Mouse (Mus musculus) neural tube, embryonic 11.5 days (tissue): ENCODE data around the gene Anapc11. TPM values are rescaled to one million over a fixed set of nuclear protein-coding genes. Genes with fewer than 3 reads are reported as not detected.
A peak's percentile ranks its signal among the peaks of the same experiment; 100 is the strongest.

Source experiments
- ATAC-seq: fragments of 200-750 bp; cut with Nextera tagmentation; 2 replicates; pipeline ENCODE4 v1.8.0; 2017; ENCODE audit warnings: moderate number of reproducible peaks, mild to moderate bottlenecking, moderate TSS enrichment, moderate library complexity; ENCODE audit not compliant: insufficient read depth, low FRiP score, low TSS enrichment
- DNase-seq: peaks from one replicate; pipeline ENCODE4 v3.0.0-alpha.2; 2015; ENCODE audit warnings: low spot score
- H3K27ac ChIP-seq: fragments of 300-500 bp; sonication (generic); 2 replicates; pipeline ENCODE4 v1.5.1; 2014; ENCODE audit warnings: low read depth, mild to moderate bottlenecking, low read length
- H3K27me3 ChIP-seq: fragments of 300-500 bp; sonication (generic); 2 replicates; pipeline ENCODE4 v1.6.1; 2014; ENCODE audit warnings: mild to moderate bottlenecking, low read length, mixed read lengths; ENCODE audit not compliant: control insufficient read depth, insufficient read depth
- H3K36me3 ChIP-seq: fragments of 300-500 bp; sonication (generic); 2 replicates; pipeline ENCODE4 v1.6.1; 2014; ENCODE audit warnings: mild to moderate bottlenecking, low read length, moderate library complexity, mixed read lengths; ENCODE audit not compliant: control insufficient read depth, insufficient read depth
- H3K4me1 ChIP-seq: fragments of 300-500 bp; sonication (generic); 2 replicates; pipeline ENCODE4 v1.6.1; 2014; ENCODE audit warnings: low read length, mixed read lengths; ENCODE audit not compliant: control insufficient read depth, insufficient read depth
- H3K4me2 ChIP-seq: fragments of 300-500 bp; sonication (generic); 2 replicates; pipeline ENCODE4 v1.6.1; 2014; ENCODE audit warnings: low read depth, mild to moderate bottlenecking, moderate library complexity
- H3K4me3 ChIP-seq: fragments of 300-500 bp; sonication (generic); 2 replicates; pipeline ENCODE4 v1.5.1; 2014; ENCODE audit warnings: low read depth, low read length
- H3K9ac ChIP-seq: fragments of 300-500 bp; sonication (generic); 2 replicates; pipeline ENCODE4 v1.6.1; 2014; ENCODE audit warnings: mild to moderate bottlenecking, low read length
- H3K9me3 ChIP-seq: fragments of 300-500 bp; sonication (generic); 2 replicates; pipeline ENCODE4 v1.6.1; 2016; ENCODE audit warnings: low read length; ENCODE audit not compliant: control insufficient read depth
- WGBS: fragments of 180-500 bp; shearing (Covaris S2); extraction: QIAGEN DNeasy Blood & Tissue Kit; methylation state at CpG from one replicate; pipeline ENCODE4 v1.1.7; 2014; 5-methylcytosine and 5-hydroxymethylcytosine counted together
- polyA plus RNA-seq: library from polyadenylated mRNA; unstranded; fragments of >200 nt; fragmentation: Nextera tagmentation; extraction: Ambion mirVana; gene quantifications from 2 replicates; pipeline ENCODE4 v1.2.1, GENCODE M21; 2014

The Anapc11 gene
- polyA plus RNA-seq, 1 experiment from 2014 or later: 199 TPM

DNA sequence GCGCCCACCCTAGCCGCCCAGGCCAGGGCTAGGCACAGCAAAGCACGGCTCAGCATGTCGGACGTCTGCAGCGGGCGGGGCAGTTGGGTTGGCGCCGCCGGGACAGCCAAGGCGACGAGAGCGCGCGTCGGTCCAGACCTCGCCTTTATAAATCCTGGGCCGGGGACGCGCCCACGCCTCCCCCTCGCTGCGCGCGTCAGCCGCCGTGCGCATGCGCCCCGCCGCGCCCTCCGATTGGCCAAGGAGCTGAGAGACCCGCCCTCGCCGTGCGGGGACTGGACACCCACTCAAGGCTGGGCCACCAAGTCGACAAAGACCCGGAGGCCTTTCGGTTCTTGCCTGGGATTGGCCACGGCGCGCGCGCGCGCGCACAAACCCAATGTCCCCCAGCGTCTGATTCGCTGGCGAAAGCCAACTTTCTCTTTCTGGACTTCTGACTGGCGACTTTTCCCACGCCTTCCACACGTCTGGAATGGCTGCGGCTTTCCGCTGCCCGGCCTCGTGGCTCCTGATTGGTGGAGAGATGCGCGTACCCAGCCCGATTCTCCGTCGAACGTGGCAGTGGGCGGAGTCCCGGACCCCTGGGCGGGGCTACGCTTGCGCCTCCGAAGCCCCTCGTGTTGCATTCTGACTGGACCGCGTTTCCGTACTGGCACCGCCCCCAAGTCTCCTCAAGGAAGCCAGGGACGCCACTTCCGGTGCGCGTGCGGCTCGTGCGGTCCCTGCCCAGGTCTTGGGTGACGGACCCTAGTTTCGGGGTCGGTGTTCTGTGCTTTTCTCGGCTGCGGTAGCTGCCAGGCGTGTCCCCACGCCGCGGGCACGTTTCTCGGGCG, 25.3 kb upstream of the Anapc11 start, which contains the start of gene P4hb:
P4hb (minus strand) TSS at position 502 of the 833 bp plus-strand sequence.
- WGBS: under 1% methylated on average over 91 of the region's 94 CpGs
- Histone ChIP-seq H3K4me1 (peaks cover 15% of the 10 kb centered on the region), H3K36me3 (peaks cover 22% of the 10 kb centered on the region)

DNA sequence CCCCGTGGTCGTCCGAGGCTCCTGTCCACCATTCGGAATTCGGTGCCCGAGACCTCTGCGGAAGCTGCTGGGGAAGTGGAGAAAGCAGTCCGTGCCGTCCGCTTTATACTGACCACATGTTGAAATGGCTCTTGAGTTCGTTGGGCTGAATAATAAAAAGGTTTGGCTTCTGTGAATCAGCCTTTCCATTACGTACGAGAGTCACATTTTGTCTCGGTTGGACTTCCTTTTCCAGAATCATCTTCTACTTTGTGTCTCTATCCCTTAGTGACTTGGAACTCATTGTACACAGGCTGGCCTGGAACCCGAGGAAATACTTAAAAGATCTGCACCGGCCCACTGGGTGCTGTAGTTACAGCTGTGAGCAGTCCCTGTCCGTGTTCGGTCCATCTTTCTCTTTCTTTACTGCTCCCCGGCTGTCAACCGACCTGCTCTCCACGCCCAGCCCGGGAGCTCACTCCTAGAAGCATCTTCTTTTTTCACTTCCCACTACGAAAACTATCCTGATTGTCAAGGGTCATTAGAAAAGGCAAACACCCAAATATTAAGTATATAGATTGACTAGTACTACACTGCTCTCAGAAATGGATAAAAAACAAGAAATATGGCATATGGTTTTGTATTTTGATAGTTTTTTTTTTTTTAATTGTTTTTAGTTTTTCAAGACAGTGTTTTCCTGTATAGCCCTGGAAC, 24.5 kb upstream of the Anapc11 start:
- under 1% methylated on average over 23 of the region's 23 CpGs for WGBS
- ATAC-seq (peak; percentile 18; the same call in 1 of the 2 replicates), DNase-seq (no peak)
- H3K9me3 ChIP-seq: no peaks in the 10 kb centered on the region
- H3K36me3 ChIP-seq: peaks cover 22% of the 10 kb centered on the region
- H3K27me3 ChIP-seq: no peaks in the 10 kb centered on the region
- peak overlapping the region; percentile 92 for H3K4me2 ChIP-seq
- H3K4me3 ChIP-seq: peak overlapping the region; percentile 90
- H3K4me1 ChIP-seq: peaks cover 15% of the 10 kb centered on the region
- peak overlapping the region; percentile 80 for H3K27ac ChIP-seq
- peak overlapping the region; percentile 90 for H3K9ac ChIP-seq

More for the DNA sequence above, 25.3 kb upstream of the Anapc11 start, which contains the start of gene P4hb:
- no peaks in the 10 kb centered on the region for H3K9me3 ChIP-seq
- peak within 1 kb of the TSS; percentile 80 for H3K27ac ChIP-seq
- peak within 1 kb of the TSS; percentile 90 for H3K9ac ChIP-seq
- peak within 1 kb of the TSS; percentile 92 for H3K4me2 ChIP-seq
- peak within 1 kb of the TSS; percentile 90 for H3K4me3 ChIP-seq
- no peaks in the 10 kb centered on the region for H3K27me3 ChIP-seq
- DNase-seq: peak; percentile 100
- peak; percentile 95 for ATAC-seq

DNA sequence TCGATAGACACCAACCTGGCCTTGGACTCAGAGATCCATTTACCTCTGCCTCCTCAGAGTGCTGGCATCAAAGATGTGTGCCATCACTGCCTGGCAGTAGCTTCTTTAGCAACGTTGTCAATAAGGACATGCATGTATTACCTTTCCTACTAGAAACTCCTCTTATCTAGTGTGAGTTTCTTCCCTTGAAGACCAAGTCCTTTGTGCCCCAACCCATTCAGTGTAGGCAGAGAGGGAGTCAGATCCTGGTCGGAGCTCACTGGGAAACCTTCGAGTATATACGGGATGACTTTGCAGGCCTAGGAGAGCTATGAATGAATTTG, 24.0 kb upstream of the Anapc11 start:
- Histone ChIP-seq H3K9me3 (no peaks in the 10 kb centered on the region), H3K4me2 (peak overlapping the region; percentile 92), H3K4me3 (peak overlapping the region; percentile 90), H3K9ac (peak overlapping the region; percentile 90), H3K27ac (no peak overlapping the region), H3K27me3 (no peaks in the 10 kb centered on the region), H3K4me1 (peaks cover 15% of the 10 kb centered on the region), H3K36me3 (peaks cover 26% of the 10 kb centered on the region)
- DNase-seq (no peak), ATAC-seq (no peak)
- 48% methylated on average over 5 of the region's 5 CpGs for WGBS

DNA sequence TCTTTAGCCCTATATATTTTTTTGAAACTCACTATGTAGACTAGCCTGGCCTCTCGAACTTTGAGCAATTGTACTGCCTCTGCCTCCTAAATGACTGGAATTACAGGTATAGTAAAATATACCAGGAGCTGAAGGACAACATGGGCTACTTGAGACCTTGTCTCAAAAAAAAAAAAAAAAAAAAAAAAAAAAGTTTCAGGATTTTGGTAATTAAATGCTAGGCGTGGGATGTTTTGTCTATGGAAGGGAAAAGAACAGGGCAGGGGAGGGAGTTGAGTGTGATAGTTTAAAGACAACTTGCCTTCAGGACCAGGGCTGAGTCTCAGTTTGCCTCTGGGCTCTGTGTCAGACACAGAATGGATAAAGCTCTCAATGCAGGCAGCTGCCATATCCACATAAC, 23.2 kb upstream of the Anapc11 start:
- ATAC-seq (no peak), DNase-seq (no peak)
- Histone ChIP-seq H3K9me3 (no peaks in the 10 kb centered on the region), H3K36me3 (peaks cover 25% of the 10 kb centered on the region), H3K4me2 (no peak overlapping the region; the same call in 1 of the 2 replicates), H3K27ac (no peak overlapping the region), H3K27me3 (no peaks in the 10 kb centered on the region), H3K4me1 (peaks cover 18% of the 10 kb centered on the region), H3K9ac (no peak overlapping the region), H3K4me3 (peak overlapping the region; percentile 90; the same call in 1 of the 2 replicates)
- 74% methylated on average over 2 of the region's 2 CpGs for WGBS

DNA sequence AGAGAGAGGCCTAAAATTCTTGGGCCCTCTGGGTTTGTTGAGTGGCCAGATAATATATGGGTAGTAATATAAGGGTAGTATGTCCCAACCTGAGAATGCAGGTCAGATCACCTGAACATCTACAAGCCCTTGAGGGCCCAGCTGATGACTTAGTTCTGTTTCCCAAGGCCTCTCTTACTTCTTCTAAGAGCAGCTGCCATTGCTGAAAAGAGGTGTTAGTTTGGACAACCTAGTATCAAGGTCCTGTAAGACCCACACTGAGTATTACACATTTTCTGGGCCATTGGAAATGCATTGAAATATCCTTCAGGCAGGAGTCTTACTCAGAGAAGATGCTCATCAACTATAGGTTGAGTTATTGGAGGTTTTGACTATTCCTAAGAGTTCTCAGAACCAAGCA, 22.3 kb upstream of the Anapc11 start:
- Histone ChIP-seq H3K4me2 (no peak overlapping the region), H3K9ac (no peak overlapping the region), H3K36me3 (peaks cover 20% of the 10 kb centered on the region), H3K4me3 (no peak overlapping the region), H3K27me3 (no peaks in the 10 kb centered on the region), H3K27ac (no peak overlapping the region), H3K9me3 (no peaks in the 10 kb centered on the region), H3K4me1 (peaks cover 21% of the 10 kb centered on the region)
- no peak for DNase-seq
- ATAC-seq: no peak

DNA sequence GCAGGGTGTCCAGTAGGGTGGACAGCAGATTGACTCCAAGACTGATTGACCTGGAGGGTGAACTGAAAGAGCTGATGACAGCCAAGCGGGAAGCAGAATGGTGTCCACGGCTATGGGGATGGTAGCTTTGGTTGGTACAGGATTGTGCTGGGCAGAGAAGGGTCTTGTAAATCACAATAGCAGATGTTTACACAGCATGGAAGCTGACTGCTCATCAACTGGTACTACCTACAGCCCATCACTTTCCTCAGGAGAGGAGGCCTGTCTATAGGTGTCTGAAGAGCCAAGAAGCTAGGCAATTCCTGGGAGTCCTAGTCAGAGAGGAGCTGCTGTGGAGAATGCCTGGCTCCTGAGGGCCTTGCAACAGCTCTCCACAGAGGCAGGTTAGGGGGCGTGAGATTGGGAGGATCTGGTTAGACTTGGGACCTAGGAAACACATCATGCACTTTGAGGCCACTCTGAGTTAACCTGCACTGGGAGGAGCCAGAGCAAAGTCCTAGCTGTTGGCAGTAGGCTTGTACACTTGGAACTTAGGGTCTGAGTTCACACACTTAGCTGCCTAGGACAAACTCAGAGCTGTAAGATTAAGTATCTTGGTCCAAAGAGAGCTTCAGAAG, 21.7 kb upstream of the Anapc11 start:
- Histone ChIP-seq H3K27me3 (no peaks in the 10 kb centered on the region), H3K27ac (no peak overlapping the region)

DNA sequence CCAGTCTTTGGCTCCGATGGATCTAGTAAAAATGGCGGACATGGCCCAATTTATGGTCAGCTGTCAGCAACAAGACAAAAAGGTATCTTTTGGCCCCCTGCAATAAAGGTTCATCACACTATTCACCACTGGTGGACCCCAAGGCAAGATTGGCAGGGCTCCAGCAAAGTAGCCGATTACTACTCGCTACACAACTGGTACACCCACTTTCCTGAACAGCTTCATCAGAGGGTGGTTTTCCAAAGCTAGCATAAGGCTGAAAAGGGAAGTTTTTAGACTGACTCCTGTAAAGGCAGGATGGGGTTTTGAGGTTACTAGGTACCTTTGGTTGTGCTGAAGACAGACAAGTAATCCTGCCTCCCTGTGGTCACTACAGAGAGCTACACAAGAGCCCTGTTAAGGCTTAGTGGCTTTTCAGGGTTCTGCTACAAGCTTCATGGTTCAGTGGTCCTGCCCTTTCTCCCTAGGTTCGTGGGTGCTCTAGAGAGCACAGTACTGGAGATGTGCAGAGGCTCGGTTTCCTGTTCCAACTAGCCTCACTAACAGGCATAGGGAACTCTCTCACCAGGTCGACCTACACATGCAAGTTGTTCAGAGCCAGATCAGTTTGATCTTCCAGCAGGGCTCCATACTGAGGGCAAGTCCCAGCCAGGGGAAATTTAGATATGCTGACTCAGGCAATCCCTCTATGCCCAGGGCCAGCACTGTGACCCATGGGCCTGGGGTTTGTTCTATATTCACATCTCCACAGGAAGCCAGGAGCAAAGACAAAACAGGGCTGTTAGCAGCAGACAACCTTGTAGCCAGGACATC, 20.8 kb upstream of the Anapc11 start:
- Histone ChIP-seq H3K27me3 (no peaks in the 10 kb centered on the region), H3K36me3 (peaks cover 20% of the 10 kb centered on the region), H3K27ac (no peak overlapping the region), H3K4me2 (no peak overlapping the region), H3K4me3 (no peak overlapping the region), H3K4me1 (peaks cover 13% of the 10 kb centered on the region), H3K9ac (no peak overlapping the region), H3K9me3 (no peaks in the 10 kb centered on the region)
- DNase-seq: no peak
- ATAC-seq: no peak
- WGBS: 83% methylated on average over 7 of the region's 7 CpGs

More for the DNA sequence above, 21.7 kb upstream of the Anapc11 start:
- no peaks in the 10 kb centered on the region for H3K9me3 ChIP-seq
- peaks cover 18% of the 10 kb centered on the region for H3K4me1 ChIP-seq
- H3K36me3 ChIP-seq: peaks cover 20% of the 10 kb centered on the region
- no peak overlapping the region for H3K4me3 ChIP-seq
- DNase-seq (no peak), ATAC-seq (no peak)
- WGBS: 87% methylated on average over 3 of the region's 3 CpGs
- H3K9ac ChIP-seq: no peak overlapping the region
- no peak overlapping the region for H3K4me2 ChIP-seq

DNA sequence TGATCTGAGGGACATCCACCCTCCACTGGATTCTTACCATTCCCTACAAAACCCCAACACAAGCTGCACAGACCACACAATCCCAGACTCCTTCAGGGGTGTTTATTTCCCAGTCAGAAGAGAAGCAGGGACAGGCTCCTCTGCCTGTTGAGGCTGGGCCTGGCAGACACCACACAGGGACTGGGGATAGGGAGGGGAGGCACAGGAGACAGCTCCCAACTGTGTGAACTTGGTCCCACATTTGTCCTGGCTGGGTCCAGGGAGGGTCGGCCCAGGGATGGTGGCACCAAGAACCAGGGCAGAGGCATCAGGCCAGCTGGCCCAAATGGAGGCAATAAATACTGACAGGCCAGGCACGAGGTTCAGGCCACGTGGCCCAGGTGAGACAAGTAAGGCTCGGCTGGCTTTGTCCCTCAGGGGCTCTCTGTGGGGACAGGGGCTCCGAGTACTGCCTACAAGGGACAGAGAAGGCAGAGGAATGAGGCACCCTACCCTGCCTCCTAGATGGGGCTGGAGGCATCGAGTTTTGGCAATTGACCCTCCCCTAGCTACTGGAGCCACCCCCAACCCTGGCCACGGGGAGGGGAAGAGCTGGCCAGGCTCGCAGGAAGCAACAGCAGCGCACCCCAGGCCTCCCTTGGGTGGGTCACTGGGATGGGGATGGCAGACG, 20.1 kb upstream of the Anapc11 start:
- WGBS: 85% methylated on average over 10 of the region's 10 CpGs
- no peak overlapping the region for H3K27ac ChIP-seq
- peaks cover 13% of the 10 kb centered on the region for H3K4me1 ChIP-seq
- H3K9ac ChIP-seq: no peak overlapping the region
- no peak overlapping the region for H3K4me2 ChIP-seq
- DNase-seq (no peak), ATAC-seq (no peak)
- H3K4me3 ChIP-seq: no peak overlapping the region
- H3K9me3 ChIP-seq: no peaks in the 10 kb centered on the region
- H3K36me3 ChIP-seq: peaks cover 20% of the 10 kb centered on the region
- H3K27me3 ChIP-seq: no peaks in the 10 kb centered on the region
